Comparison of ENCODE assay signal across 9 mouse cellular contexts in the genomic region with DNA sequence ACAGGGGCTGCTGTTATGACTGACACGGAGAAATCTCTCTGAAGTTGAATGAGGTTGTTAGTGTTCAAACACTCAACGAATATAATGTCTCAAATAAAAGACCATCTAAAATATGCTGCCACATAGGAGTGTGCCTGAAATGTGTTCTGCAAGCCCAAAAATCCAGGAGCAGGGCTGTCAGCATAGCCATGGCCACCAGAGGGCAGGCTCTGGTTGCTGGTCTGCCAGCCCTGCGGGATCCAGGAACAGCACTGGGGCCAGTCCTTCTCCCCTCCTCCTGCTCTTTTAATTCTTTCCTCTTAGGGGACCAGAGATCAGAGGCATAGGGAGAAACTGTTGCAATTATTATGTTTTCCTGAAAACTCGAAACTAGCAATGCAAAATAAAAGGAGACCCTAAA.
DNase-seq lines count a peak whose midpoint lies in the region; ATAC-seq and TF ChIP-seq lines count a peak whose summit lies in the region.
"Had no signal": no experiment of that assay in that cellular context is flagged by ENCODE, and none has a peak within 500 bp of the region (broad histone marks: within the 10 kb centered on the region; RNA-seq: fewer than 3 reads in every experiment).

No protein-coding gene starts in this region.

- 11% methylated on average over 4 of the region's 4 CpGs for WGBS in heart, embryonic 12.5 days
- 8% methylated on average over 4 of the region's 4 CpGs for WGBS in forebrain, embryonic 13.5 days
- 16% methylated on average over 4 of the region's 4 CpGs for WGBS in kidney, adult 2 months
- 6% methylated on average over 4 of the region's 4 CpGs for WGBS in liver, adult 2 months
- 7% methylated on average over 4 of the region's 4 CpGs for WGBS in neural tube, embryonic 14.5 days

- no peak overlapping the region for H3K4me2 ChIP-seq in heart, embryonic 12.5 days
- no peak overlapping the region for H3K4me2 ChIP-seq in forebrain, embryonic 13.5 days
- H3K4me2 ChIP-seq in neural tube, embryonic 14.5 days (ENCODE audit: low read depth, low read length) = no peak overlapping the region

- TF ChIP-seq POLR2A in kidney, adult 2 months (IDR thresholded peaks at IDR 0.05; ENCODE audit: low read depth, low read length) = no peak
- no peak for TF ChIP-seq POLR2A in liver, adult 2 months (IDR thresholded peaks at IDR 0.05; ENCODE audit: extremely low read depth, insufficient read depth, low read length)

- H3K4me1 ChIP-seq in heart, embryonic 12.5 days (replicated peaks) = peaks cover 5% of the 10 kb centered on the region; the same call in 1 of the 2 replicates
- 0 out of 2 replicates have a peak, but pooled peaks cover 12% of the 10 kb centered on the region for H3K4me1 ChIP-seq in forebrain, embryonic 13.5 days
- H3K4me1 ChIP-seq in kidney, adult 2 months (ENCODE audit: control insufficient read depth, insufficient read depth, low read length) = no peaks in the 10 kb centered on the region
- no peaks in the 10 kb centered on the region for H3K4me1 ChIP-seq in liver, adult 2 months (ENCODE audit: control insufficient read depth, insufficient read depth, low read length)
- H3K4me1 ChIP-seq in neural tube, embryonic 14.5 days (ENCODE audit: control insufficient read depth, insufficient read depth, low read length) = 0 out of 2 replicates have a peak, but pooled peaks cover 8% of the 10 kb centered on the region

- DNase-seq in heart, postnatal 10 days = peak; percentile 73 to 84
- peak; percentile 80 for DNase-seq in adrenal gland, postnatal 14 days
- peak; percentile 65 for DNase-seq in kidney, adult 2 months
- peak; percentile 8 for DNase-seq in liver, adult 2 months (ENCODE audit: extremely low read depth, low read depth, low spot score)
- DNase-seq in thymus, postnatal 4 days = peak; percentile 84

- no peak overlapping the region for H3K27ac ChIP-seq in heart, embryonic 12.5 days (ENCODE audit: poor library complexity, severe bottlenecking)
- H3K27ac ChIP-seq in forebrain, embryonic 13.5 days = no peak overlapping the region
- no peak overlapping the region for H3K27ac ChIP-seq in kidney, adult 2 months (ENCODE audit: insufficient read depth, low read depth, low read length)
- no peak overlapping the region for H3K27ac ChIP-seq in liver, adult 2 months (replicated peaks; ENCODE audit: insufficient read depth, low read depth, low read length)
- H3K27ac ChIP-seq in neural tube, embryonic 14.5 days (ENCODE audit: low read depth, low read length) = no peak overlapping the region

- intact Hi-C loops in heart, postnatal 10 days (cut with DNase I) = loop anchor here (1.0 to 5.0 kb wide), 2 partner anchors 260 to 300 kb away; a partner anchor contains a TSS

- H3K79me2 ChIP-seq in liver, adult 2 months (ENCODE audit: control insufficient read depth, insufficient read depth, low read length) = no peaks in the 10 kb centered on the region

- ATAC-seq in heart, embryonic 12.5 days (ENCODE audit: insufficient number of reproducible peaks, low FRiP score) = no peak
- ATAC-seq in forebrain, embryonic 13.5 days = peak; percentile 49; the same call in 1 of the 2 replicates
- peak; percentile 35; the same call in 1 of the 2 replicates for ATAC-seq in neural tube, embryonic 14.5 days (ENCODE audit: low read depth)

- H3K4me3 ChIP-seq in heart, embryonic 12.5 days = no peak overlapping the region
- no peak overlapping the region for H3K4me3 ChIP-seq in forebrain, embryonic 13.5 days
- no peak overlapping the region for H3K4me3 ChIP-seq in kidney, adult 2 months (ENCODE audit: insufficient read depth, low read depth, low read length)
- no peak overlapping the region for H3K4me3 ChIP-seq in liver, adult 2 months (ENCODE audit: insufficient read depth, low read depth, low read length)
- no peak overlapping the region for H3K4me3 ChIP-seq in neural tube, embryonic 14.5 days (ENCODE audit: low read depth, low read length)
- H3K4me3 ChIP-seq: megakaryocyte, embryonic 14.5 days had no signal

- TF ChIP-seq CTCF in kidney, adult 2 months (conservative IDR thresholded peaks at IDR 0.05; ENCODE audit: insufficient read depth, insufficient read length, low read depth, low read length) = peak; percentile 86
- peak; percentile 96 for TF ChIP-seq CTCF in liver, adult 2 months (IDR thresholded peaks at IDR 0.05; ENCODE audit: low read depth, low read length)

- H3K9ac ChIP-seq in heart, embryonic 12.5 days = no peak overlapping the region
- H3K9ac ChIP-seq in forebrain, embryonic 13.5 days = no peak overlapping the region
- H3K9ac ChIP-seq in liver, adult 2 months (ENCODE audit: low read depth, low read length) = no peak overlapping the region
- no peak overlapping the region for H3K9ac ChIP-seq in neural tube, embryonic 14.5 days (replicated peaks; ENCODE audit: low read depth, low read length)

- H3K36me3 ChIP-seq in heart, embryonic 12.5 days = no peaks in the 10 kb centered on the region
- H3K36me3 ChIP-seq in forebrain, embryonic 13.5 days (ENCODE audit: poor library complexity, severe bottlenecking) = no peaks in the 10 kb centered on the region
- H3K36me3 ChIP-seq in kidney, adult 2 months (ENCODE audit: control insufficient read depth, insufficient read depth, low read length) = no peaks in the 10 kb centered on the region
- H3K36me3 ChIP-seq in liver, adult 2 months (ENCODE audit: control insufficient read depth, insufficient read depth, low read length) = no peaks in the 10 kb centered on the region
- H3K36me3 ChIP-seq in neural tube, embryonic 14.5 days (ENCODE audit: control insufficient read depth, insufficient read depth, low read length) = no peaks in the 10 kb centered on the region

- no peaks in the 10 kb centered on the region for H3K9me3 ChIP-seq in heart, embryonic 12.5 days (replicated peaks)
- H3K9me3 ChIP-seq in forebrain, embryonic 13.5 days (replicated peaks) = no peaks in the 10 kb centered on the region
- no peaks in the 10 kb centered on the region for H3K9me3 ChIP-seq in neural tube, embryonic 14.5 days (ENCODE audit: control insufficient read depth, low read length)
- H3K9me3 ChIP-seq: megakaryocyte, embryonic 14.5 days had no signal

- peaks cover 62% of the 10 kb centered on the region for H3K27me3 ChIP-seq in heart, embryonic 12.5 days (replicated peaks)
- peaks cover 34% of the 10 kb centered on the region for H3K27me3 ChIP-seq in forebrain, embryonic 13.5 days
- no peaks in the 10 kb centered on the region for H3K27me3 ChIP-seq in kidney, adult 2 months (replicated peaks; ENCODE audit: control insufficient read depth, insufficient read depth, low read length)
- peaks cover 3% of the 10 kb centered on the region; the same call in 1 of the 2 replicates for H3K27me3 ChIP-seq in liver, adult 2 months (ENCODE audit: control insufficient read depth, insufficient read depth, low read length)
- H3K27me3 ChIP-seq in neural tube, embryonic 14.5 days (ENCODE audit: control insufficient read depth, insufficient read depth, low read length) = peaks cover 4% of the 10 kb centered on the region; the same call in 1 of the 2 replicates

Comparison
In these comparisons a context has a peak if more than half of its experiments do, and no peak if none do; other contexts are left out.
1. DNase-seq: peak in every context shown above with its lines; median percentile 84 in thymus, postnatal 4 days; 80 in adrenal gland, postnatal 14 days; 78 in heart, postnatal 10 days; 65 in kidney, adult 2 months; 8 in liver, adult 2 months.